ENCODE assay signal across 34 mouse cellular contexts in the genomic region with DNA sequence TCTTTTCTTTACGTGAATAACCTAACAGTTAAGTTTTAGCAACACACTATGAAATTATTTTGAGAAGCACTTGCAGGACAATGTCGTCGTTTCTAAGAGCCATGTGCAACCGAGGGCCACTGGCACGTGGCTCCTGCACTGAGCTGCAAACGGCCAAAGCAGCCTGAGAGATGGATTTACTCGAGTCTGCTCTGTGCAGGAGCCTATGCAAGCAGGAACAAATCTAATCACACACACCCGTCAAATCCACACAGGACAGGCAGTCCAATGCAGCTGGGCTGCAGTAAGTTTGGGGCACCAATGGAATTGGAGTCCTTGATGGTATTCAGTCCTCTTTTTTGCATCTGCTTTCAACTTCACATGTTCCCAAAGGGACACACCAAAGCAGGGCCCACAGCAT.
"Had no signal": no experiment of that assay in that cellular context is flagged by ENCODE, and none has a peak within 500 bp of the region (broad histone marks: within the 10 kb centered on the region; RNA-seq: fewer than 3 reads in every experiment).

No protein-coding gene starts in this region.

- H3K27me3 ChIP-seq: heart, embryonic 12.5 days; heart, embryonic 13.5 days; heart, embryonic 15.5 days; hindbrain, embryonic 12.5 days; hindbrain, embryonic 13.5 days; hindbrain, embryonic 15.5 days; intestine, embryonic 15.5 days; kidney, embryonic 15.5 days had no signal

- H3K9ac ChIP-seq: heart, embryonic 12.5 days; heart, embryonic 13.5 days; heart, embryonic 15.5 days; hindbrain, embryonic 12.5 days; hindbrain, embryonic 13.5 days; hindbrain, embryonic 14.5 days; hindbrain, embryonic 15.5 days; intestine, embryonic 15.5 days; kidney, embryonic 15.5 days had no signal

- H3K4me3 ChIP-seq: heart, embryonic 10.5 days; heart, embryonic 12.5 days; heart, embryonic 13.5 days; heart, embryonic 15.5 days; hindbrain, embryonic 10.5 days; hindbrain, embryonic 12.5 days; hindbrain, embryonic 13.5 days; hindbrain, embryonic 15.5 days; intestine, embryonic 15.5 days; kidney, embryonic 15.5 days; layer of hippocampus, adult 2 months had no signal

- H3K27ac ChIP-seq: heart, embryonic 10.5 days; heart, embryonic 13.5 days; heart, embryonic 15.5 days; hindbrain, embryonic 10.5 days; hindbrain, embryonic 12.5 days; hindbrain, embryonic 13.5 days; hindbrain, embryonic 14.5 days; hindbrain, embryonic 15.5 days; hindbrain, postnatal 0 days; intestine, embryonic 15.5 days; kidney, embryonic 15.5 days; kidney, postnatal 0 days; layer of hippocampus, adult 2 months had no signal

- H3K4me1 ChIP-seq: heart, embryonic 10.5 days; heart, embryonic 12.5 days; heart, embryonic 13.5 days; heart, embryonic 15.5 days; hindbrain, embryonic 10.5 days; hindbrain, embryonic 12.5 days; hindbrain, embryonic 13.5 days; hindbrain, embryonic 15.5 days; intestine, embryonic 15.5 days; kidney, embryonic 15.5 days had no signal

- H3K9me3 ChIP-seq: heart, embryonic 10.5 days; heart, embryonic 12.5 days; heart, embryonic 13.5 days; heart, embryonic 15.5 days; hindbrain, embryonic 10.5 days; hindbrain, embryonic 12.5 days; hindbrain, embryonic 13.5 days; hindbrain, embryonic 15.5 days; intestine, embryonic 15.5 days; kidney, embryonic 15.5 days had no signal

- DNase-seq: heart, postnatal 14 days; heart, postnatal 36 days; heart, postnatal 4 days; kidney, adult 11 months; kidney, adult 18-20 months; kidney, adult 2 months; kidney, adult 8-10 months; kidney, adult 9 months; kidney, postnatal 10 days; kidney, postnatal 14 days; kidney, postnatal 25 days; kidney, postnatal 36 days; kidney, postnatal 4 days; layer of hippocampus, adult 9-11 months; layer of hippocampus, postnatal 36 days had no signal

- ATAC-seq: hindbrain, embryonic 16.5 days; hindbrain, postnatal 0 days; inflammation-experienced regulatory T-cells, adult 6 months; intestine, embryonic 15.5 days; intestine, embryonic 16.5 days; intestine, postnatal 0 days had no signal

- H3K4me2 ChIP-seq: heart, embryonic 11.5 days; heart, embryonic 12.5 days; heart, embryonic 13.5 days; heart, embryonic 15.5 days; hindbrain, embryonic 12.5 days; hindbrain, embryonic 13.5 days; hindbrain, embryonic 14.5 days; hindbrain, embryonic 15.5 days; intestine, embryonic 15.5 days; kidney, embryonic 15.5 days had no signal

- H3K36me3 ChIP-seq: heart, embryonic 10.5 days; heart, embryonic 12.5 days; heart, embryonic 13.5 days; heart, embryonic 15.5 days; hindbrain, embryonic 10.5 days; hindbrain, embryonic 12.5 days; hindbrain, embryonic 13.5 days; hindbrain, embryonic 15.5 days; intestine, embryonic 15.5 days; kidney, embryonic 15.5 days had no signal
